Mouse (Mus musculus) brain, embryonic 14.5 days (tissue): ENCODE data around the gene Cul4a.

Experiments
- CTCF ChIP-seq: fragments of 200-500 bp; IDR thresholded peaks from 2 replicates; pipeline ENCODE4 v1.5.1; 2012; ENCODE audit warnings: inconsistent platforms, mild to moderate bottlenecking, moderate library complexity, borderline replicate concordance; ENCODE audit not compliant: insufficient read depth, insufficient read length; ENCODE audit errors: extremely low read depth
- POLR2A ChIP-seq: fragments of 200-500 bp; IDR thresholded peaks from 2 replicates; pipeline ENCODE4 v1.6.1; 2012; ENCODE audit warnings: mild to moderate bottlenecking, inconsistent platforms, borderline replicate concordance; ENCODE audit not compliant: poor library complexity, insufficient read depth, insufficient read length, severe bottlenecking; ENCODE audit errors: extremely low read depth

GRCm38 (mm10) chr8:13188052-13188555 lies 82.7 kb downstream of the Cul4a start:
- TF ChIP-seq POLR2A, result no peak
- TF ChIP-seq CTCF, result no peak
